Mouse (Mus musculus) G1E (cell line): ENCODE measurements around the gene Ubald1.

Source experiments
- CTCF ChIP-seq: IDR thresholded peaks from 2 replicates; pipeline ENCODE4 v1.5.1; 2012; ENCODE audit warnings: low read depth, low read length, inconsistent platforms, mixed read lengths
- GATA1 ChIP-seq: IDR thresholded peaks from 2 replicates; pipeline ENCODE4 v1.6.1; 2012; ENCODE audit warnings: borderline replicate concordance, low read length, inconsistent platforms, mixed read lengths

DNA sequence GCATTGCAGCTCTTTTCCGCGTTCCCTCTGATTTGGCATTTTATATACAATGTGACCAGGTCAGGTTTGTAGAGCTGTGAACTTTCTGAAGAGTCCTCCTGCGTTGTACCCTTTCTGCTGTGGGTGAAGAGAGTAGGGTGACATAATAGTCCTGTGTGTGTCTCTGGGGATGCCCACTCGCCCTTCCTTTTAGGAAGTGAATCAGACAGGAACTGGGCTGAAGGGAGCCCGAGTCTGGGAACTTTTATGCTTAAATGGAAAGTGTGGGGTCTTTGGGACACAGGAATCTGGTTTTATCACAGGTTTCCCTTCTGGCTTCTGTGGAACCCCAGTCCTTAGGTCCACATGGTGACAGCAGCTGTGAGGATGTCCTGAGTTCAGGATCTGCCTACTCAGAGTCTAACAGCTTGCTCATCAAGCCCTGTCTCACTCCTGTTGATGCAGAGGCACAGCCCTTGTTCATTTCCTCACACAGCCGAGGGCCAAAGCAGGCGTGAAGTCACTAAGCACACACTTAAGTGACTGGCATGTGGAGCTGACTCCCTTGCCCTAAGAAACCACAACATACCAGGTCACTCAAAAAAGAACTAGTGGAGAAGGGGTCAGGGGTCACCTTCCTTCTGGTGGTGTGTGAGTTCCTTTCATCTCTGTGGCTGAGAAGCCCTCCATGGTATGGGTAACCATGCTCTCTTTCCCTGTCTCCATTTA is 14.2 kb upstream of the Ubald1 start:
- no peak for TF ChIP-seq CTCF
- no peak for TF ChIP-seq GATA1
